Mouse (Mus musculus): ENCODE measurements at regions not wholly inside any gene's neighbourhood (a gene's known extent, or its start where the extent isn't known, plus 50 kb on each side); places are given as distances from the start of the nearest gene placed in this dataset.

DNA sequence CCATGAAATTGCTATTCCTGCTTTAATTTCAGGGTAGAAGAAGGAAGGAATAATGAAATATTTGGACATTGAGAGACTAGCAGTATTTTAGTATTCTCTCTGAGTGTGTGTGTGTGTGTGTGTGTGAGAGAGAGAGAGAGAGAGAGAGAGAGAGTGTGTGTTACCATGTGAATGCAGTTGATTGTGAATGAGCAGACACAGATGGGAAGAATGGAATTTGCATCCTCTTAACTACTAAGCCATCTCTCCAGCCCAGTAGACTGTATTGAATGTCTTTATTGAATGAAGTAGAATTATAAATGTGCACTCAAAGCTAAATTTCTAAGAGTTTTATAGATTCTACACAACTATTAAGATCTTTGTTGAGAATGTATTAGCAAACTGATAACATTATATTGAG lies 340.3 kb downstream of the Kcns3 start:
- TF ChIP-seq CTCF (IDR thresholded peaks at IDR 0.05; ENCODE audit: low read depth): no peak
- TF ChIP-seq EP300 (optimal IDR thresholded peaks at IDR 0.05): no peak
